Mouse (Mus musculus): ENCODE results near the gene Taf1b.
A peak's percentile ranks its signal among the peaks of the same experiment; 100 is the strongest.

Taf1b gene

GRCm38 (mm10) chr12:24552531-24552930 lies 54.4 kb downstream of the Taf1b start:
- no peak for DNase-seq (ENCODE audit: low spot score in 2 of 2)

- no peak for DNase-seq (ENCODE audit: low spot score in 2 of 2)
These were observed 57.8 kb downstream of the Taf1b start for GRCm38 (mm10) chr12:24555976-24556375.

- DNase-seq (ENCODE audit: low spot score in 2 of 2) = no peak
These were observed 65.3 kb downstream of the Taf1b start for GRCm38 (mm10) chr12:24563395-24563960.

- DNase-seq (ENCODE audit: low spot score in 2 of 2) = no peak
These were observed 67.2 kb downstream of the Taf1b start for GRCm38 (mm10) chr12:24565311-24565710.

- no peak for DNase-seq (ENCODE audit: low spot score in 2 of 2)
These were observed 69.4 kb downstream of the Taf1b start for GRCm38 (mm10) chr12:24567606-24568005.

- DNase-seq (ENCODE audit: low spot score in 2 of 2) = peak; percentile 91 to 93
These were observed 73.6 kb downstream of the Taf1b start, which contains the start of gene Grhl1 for GRCm38 (mm10) chr12:24571523-24572392. Gene Grhl1, plus strand, starts transcription at chr12:24572283.

GRCm38 (mm10) chr12:24572421-24573274 lies 74.5 kb downstream of the Taf1b start:
- DNase-seq (ENCODE audit: low spot score in 2 of 2) = peak in 1 of 2 experiments; percentile 25

- DNase-seq (ENCODE audit: low spot score in 2 of 2) = no peak
These were observed 75.1 kb downstream of the Taf1b start for GRCm38 (mm10) chr12:24573275-24573580.

- no peak for DNase-seq (ENCODE audit: low spot score in 2 of 2)
These were observed 76.7 kb downstream of the Taf1b start for GRCm38 (mm10) chr12:24574870-24575269.

- no peak for DNase-seq (ENCODE audit: low spot score in 2 of 2)
These were observed 82.3 kb downstream of the Taf1b start for GRCm38 (mm10) chr12:24580452-24580851.

- DNase-seq (ENCODE audit: low spot score in 2 of 2) = no peak
These were observed 83.0 kb downstream of the Taf1b start for GRCm38 (mm10) chr12:24580996-24581683.

GRCm38 (mm10) chr12:24583653-24584052 lies 85.5 kb downstream of the Taf1b start:
- no peak for DNase-seq (ENCODE audit: low spot score in 2 of 2)

- DNase-seq (ENCODE audit: low spot score in 2 of 2) = peak; percentile 28 to 61
These were observed 86.7 kb downstream of the Taf1b start for GRCm38 (mm10) chr12:24584835-24585234.

- no peak for DNase-seq (ENCODE audit: low spot score in 2 of 2)
These were observed 88.0 kb downstream of the Taf1b start for GRCm38 (mm10) chr12:24586193-24586592.

GRCm38 (mm10) chr12:24590371-24590770 lies 92.2 kb downstream of the Taf1b start:
- no peak for DNase-seq (ENCODE audit: low spot score in 2 of 2)

GRCm38 (mm10) chr12:24592055-24592454 lies 93.9 kb downstream of the Taf1b start:
- no peak for DNase-seq (ENCODE audit: low spot score in 2 of 2)

- peak in 1 of 2 experiments; percentile 41 for DNase-seq (ENCODE audit: low spot score in 2 of 2)
These were observed 95.0 kb downstream of the Taf1b start for GRCm38 (mm10) chr12:24592956-24593672.

GRCm38 (mm10) chr12:24597376-24597775 lies 99.2 kb downstream of the Taf1b start:
- no peak for DNase-seq (ENCODE audit: low spot score in 2 of 2)

- no peak for DNase-seq (ENCODE audit: low spot score in 2 of 2)
These were observed 101.3 kb downstream of the Taf1b start for GRCm38 (mm10) chr12:24599366-24599895.

- DNase-seq (ENCODE audit: low spot score in 2 of 2) = no peak
These were observed 101.9 kb downstream of the Taf1b start for GRCm38 (mm10) chr12:24600074-24600473.

- peak; percentile 43 to 76 for DNase-seq (ENCODE audit: low spot score in 2 of 2)
These were observed 102.6 kb downstream of the Taf1b start for GRCm38 (mm10) chr12:24600806-24601205.
